Mouse (Mus musculus) left cerebral cortex, postnatal 36 days (tissue): ENCODE measurements around the gene Hadha. TPM values are rescaled to one million over a fixed set of nuclear protein-coding genes. Genes with fewer than 3 reads are reported as not detected.

Experiments used
- DNase-seq, 2 experiments: peaks; one replicate each; pipeline ENCODE4 v3.0.0; 2021 to 2022; ENCODE audit warnings: low spot score in 2 of 2, mixed read lengths in 1 of 2
- intact Hi-C: fragments of 180-260 bp; cut with DNase I; formaldehyde crosslinking; loops from one replicate; pipeline ENCODE4 v1.15.1; 2025
- microRNA-seq: library from miRNA; unstranded; fragments of <30 nt; microRNA quantifications from one replicate; pipeline ENCODE4 v1.2.0, GENCODE M21; 2022
- total RNA-seq, 2 experiments: library from RNA; stranded (reverse); gene quantifications; 2 replicates each; pipeline ENCODE4 v1.2.3; 2021

The Hadha gene
- total RNA-seq, 2 experiments from 2014 or later = 63.4 to 66.5 TPM

- DNase-seq = no peak
- intact Hi-C loops = no loop called here
Measured at GRCm38 (mm10) chr5:30094399-30094798, 60.6 kb downstream of the Hadha start.

DNA sequence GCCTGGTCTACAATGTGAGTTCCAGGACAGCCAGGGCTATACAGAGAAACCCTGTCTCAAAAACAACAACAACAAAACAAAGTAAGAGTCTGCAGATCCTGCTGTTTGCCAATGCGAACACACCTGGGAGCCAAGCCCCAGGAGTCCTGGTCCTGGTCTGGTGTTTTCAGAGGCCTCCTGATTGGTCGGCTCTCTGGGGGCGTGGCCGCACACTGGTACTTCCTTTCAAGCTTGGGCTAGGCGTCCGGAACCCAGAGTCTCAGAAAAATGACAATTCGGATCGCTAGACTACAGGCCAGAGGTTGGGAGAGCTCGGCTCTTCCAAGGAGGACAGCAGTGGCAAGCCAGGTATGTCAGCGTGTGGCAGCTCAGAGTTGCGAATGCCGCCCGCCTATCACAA, 62.3 kb downstream of the Hadha start:
- no peak for DNase-seq
- intact Hi-C loops = no loop called here

DNA sequence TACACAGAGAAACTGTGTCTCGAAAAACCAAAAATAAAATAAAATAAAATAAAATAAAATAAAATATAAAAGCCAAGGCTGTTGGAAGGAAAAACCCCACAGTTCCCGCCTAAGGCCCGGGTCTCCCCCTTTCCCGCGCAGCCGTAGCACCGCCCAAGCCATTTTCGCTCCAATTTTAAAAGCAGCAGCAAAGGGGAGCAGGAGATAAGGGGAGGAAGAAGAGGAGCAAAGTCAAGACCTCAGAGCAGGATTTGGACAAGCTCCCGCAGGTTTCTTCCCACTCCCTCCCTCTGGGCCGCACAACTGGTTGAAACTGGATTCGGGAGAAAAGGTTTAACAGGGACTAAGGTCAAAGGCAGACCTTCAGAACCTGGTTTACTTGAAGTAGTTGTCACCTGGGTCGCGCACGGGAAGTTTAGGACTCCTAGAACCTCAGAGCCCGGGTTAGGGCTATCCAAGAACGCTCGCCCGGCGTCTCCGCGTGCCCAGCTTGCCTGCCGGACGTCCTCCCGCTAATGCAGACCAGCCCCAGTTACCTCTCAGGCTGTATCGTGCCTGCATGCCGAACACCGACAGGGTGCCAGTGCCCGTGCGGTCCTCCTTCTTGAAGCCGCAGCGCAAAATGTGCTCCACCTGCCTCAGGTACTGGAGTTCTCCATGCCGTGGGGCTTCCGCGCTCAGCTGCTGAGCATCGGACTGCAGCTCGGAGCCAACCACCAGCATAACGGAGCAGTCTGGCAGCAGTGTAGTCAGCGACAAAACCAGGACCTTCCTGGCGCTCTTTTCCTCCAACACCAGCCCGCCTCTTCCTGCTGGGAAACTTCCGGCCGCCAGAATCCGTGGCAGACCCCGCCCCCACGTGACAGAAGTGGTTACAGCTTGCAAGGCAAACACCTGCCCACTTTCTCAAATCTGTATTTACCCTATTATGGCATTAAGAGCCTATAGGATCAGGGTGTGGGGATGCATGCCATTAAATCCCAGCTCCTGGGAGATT, 81.8 kb downstream of the Hadha start, which contains the start of gene Tyms:
Gene Tyms (minus strand): TSS at position 793 of the 997 bp plus-strand sequence.
- intact Hi-C loops = no loop called here
- DNase-seq = peak; percentile 62 to 64

GRCm38 (mm10) chr5:30072377-30072776, 82.6 kb downstream of the Hadha start:
- intact Hi-C loops = no loop called here
- no peak for DNase-seq

DNA sequence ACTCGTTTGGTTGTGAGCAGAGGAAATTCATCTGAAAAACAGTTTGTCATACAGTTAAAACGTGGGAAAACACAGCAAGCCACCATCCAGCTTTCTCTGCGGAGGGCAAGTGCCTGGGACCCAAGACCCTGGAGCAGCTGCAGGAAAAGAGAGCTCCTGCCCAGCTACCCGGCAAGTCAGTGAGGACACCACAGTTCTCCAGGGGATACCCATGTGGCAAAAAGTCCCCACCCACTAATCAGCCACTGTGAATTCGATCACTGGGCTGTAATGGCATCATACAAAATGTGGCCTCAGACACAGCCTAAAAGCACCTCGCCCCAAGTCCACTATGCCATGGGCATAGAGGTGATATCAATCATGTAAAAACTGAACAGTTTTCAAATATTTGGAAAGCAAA, 83.3 kb downstream of the Hadha start:
- intact Hi-C loops = no loop called here
- no peak for DNase-seq

Small RNA genes lying within 50 kb of the gene (microRNA-seq; reads per million reads assigned to microRNA genes)
- gene Mir1960 = not detected

Other genes with a start within 250 kb of the Hadha start
- not detected for gene Il6, start 142.0 kb downstream of the Hadha start, total RNA-seq
- gene Tyms, start 81.5 kb downstream of the Hadha start, total RNA-seq = 1 to 10 TPM; 4.3 to 5.2 TPM
- gene Garem2, start 50.0 kb downstream of the Hadha start, total RNA-seq = 10 to 100 TPM; 12.0 to 13.0 TPM
- 1 to 10 TPM; 3.1 to 3.3 TPM for gene 3110082J24Rik, start 49.1 kb downstream of the Hadha start, total RNA-seq
- 10 to 100 TPM; 80.3 to 81.5 TPM for gene Hadhb, start 86 bp upstream of the Hadha start, total RNA-seq
- gene Adgrf3, start 50.6 kb upstream of the Hadha start, total RNA-seq = not detected
- 10 to 100 TPM; 48.9 to 50.4 TPM for gene Selenoi, start 77.4 kb upstream of the Hadha start, total RNA-seq
- gene Drc1, start 126.2 kb upstream of the Hadha start, total RNA-seq = 10 to 100 TPM; 14.3 to 19.7 TPM